Mouse (Mus musculus) 3134 (cell line): Measurements from ENCODE around the gene Nostrin.

Experiments used
- DNase-seq: peaks from one replicate; pipeline ENCODE4 v3.0.0-alpha.2; 2011; ENCODE audit warnings: low spot score; ENCODE audit not compliant: insufficient read length; ENCODE audit errors: extremely low read depth

Nostrin gene

DNA sequence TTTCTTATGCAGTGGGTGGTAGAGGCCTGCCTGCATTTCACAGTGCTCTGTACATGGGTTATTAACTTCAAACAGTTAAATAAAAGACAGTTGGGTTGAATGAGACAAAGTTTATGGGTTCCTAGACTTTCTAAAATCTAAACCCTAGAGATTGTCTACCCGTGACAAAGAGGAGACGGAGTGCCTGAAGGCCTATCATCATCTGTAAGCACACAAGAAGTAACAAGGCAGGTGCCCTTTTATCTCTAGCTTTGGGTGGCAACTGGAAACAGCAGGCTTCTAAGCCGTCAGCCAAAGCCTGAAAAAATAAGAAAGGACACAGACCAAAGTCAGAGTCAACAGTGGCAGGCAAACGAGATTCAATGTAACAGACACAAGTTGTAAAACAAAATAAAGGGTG, 53.6 kb downstream of the Nostrin start:
- DNase-seq = no peak

GRCm38 (mm10) chr2:69191059-69191458, 55.5 kb downstream of the Nostrin start:
- DNase-seq = no peak

DNA sequence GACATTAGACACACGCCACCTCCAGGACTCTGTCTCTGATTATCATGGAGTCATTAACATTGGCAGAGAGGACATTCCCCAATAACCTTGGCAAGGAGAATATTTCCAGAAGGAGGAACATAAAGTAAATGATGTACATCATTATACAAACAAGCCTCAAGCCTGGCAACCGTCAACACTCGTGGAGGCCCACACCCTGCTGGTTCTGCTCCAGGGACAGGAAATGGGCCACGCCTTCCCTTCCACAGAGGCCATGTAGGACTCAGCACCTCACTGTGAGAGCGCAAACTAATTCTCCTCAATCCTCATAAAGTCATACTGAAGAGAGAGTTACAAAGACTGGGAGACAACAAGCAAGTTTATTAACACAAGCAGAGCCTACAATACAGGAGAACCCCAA, 58.0 kb downstream of the Nostrin start:
- no peak for DNase-seq

DNA sequence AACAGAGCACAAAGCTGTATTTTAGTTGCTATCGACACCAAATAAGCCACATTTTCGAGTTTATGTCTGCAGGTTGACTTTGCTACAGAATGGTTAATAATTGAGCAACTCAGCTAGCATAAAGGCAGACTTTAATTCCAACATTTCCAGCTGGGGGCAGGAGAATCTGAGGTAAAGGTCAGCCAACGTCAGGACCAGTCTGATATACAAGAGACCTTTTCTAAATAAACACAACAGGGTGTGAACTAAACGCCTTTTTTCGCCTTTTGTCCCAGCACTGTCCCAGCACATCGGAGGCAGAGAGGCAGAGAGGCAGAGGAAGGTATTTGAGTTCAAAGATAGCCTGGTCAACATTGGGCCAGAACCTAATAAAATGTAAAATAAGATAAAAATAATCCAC, 69.6 kb downstream of the Nostrin start:
- no peak for DNase-seq

GRCm38 (mm10) chr2:69205791-69206351, 70.3 kb downstream of the Nostrin start, which contains the start of gene Spc25:
Spc25 (minus strand) TSS chr2:69206194.
- DNase-seq = peak; percentile 87

DNA sequence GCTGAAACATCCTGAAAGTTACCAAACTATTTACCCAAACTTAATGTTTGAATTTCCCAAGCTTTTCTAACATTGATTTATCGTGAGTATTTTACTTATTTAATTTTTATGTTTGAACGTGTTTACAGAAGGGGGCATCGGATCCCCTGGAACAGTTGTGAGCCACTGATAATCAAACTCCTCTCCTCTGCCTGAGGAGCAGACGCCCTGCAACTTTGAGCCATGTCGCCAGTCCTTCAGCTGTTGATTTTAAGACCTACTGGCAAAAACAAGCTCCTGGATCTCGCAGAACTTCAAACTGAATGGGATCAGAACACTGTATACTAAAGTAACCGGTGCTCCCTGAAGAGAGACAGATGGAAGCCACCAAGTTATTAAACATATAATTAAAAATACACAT, 70.9 kb downstream of the Nostrin start:
- no peak for DNase-seq

DNA sequence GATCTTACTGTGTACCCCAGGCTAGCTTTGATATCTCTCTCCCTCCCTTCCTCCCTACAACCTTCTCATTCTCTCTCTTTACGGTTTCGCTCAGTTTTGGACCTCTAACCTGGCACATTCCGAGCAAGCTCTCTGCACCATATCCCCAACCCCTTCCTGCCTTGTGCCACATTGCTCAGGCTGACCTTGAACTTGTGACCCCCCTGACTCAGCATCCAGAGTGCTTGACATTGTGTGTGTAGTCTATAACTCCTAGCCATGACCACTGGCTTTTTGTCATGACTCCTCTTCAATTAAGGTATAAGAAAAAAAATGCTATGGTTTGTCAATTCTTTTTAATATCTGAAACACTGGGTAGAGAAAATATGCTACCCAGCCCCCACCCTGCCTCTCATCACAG, 74.1 kb downstream of the Nostrin start:
- DNase-seq = no peak

DNA sequence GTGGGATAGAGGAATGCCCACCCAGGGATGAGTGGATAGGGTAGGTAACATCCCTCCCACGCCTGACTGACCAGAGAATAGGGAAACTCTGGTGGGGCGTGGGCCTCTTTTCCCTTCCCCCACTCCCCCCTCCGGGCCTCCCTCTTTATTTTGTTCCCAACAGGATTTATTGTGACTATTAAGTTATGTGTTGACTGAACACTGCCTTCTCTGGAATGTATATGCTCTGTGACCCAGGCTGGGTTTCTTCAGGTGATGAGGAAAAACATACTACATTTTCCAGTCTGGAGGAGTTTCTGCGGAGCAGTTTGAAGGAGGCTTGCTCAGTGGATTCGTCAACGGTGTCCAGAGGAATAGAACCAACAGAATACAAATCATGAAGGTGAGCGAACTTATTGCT, 75.2 kb downstream of the Nostrin start, which contains the start of gene G6pc2:
TSS of gene G6pc2 (plus strand) at position 301 of the 400 bp plus-strand sequence.
- no peak for DNase-seq

DNA sequence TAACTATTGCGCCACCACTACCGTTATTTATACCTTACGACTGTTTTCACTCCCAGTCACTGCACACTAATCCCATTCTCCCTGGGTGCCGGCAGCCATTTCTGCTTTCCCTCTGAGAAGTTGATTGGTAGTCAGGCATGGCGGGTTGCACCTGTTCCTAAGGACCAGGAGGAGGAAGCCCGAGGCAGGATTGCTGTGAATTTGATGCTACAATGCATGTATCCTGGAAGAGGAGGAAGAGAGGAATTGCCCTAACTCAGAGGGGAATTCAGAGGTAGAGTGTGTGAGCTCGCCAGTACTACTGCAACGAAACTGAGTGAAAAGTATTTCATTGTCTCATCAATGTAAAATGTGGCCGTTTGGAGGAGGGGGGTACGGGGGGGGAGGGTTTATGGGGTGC, 77.1 kb downstream of the Nostrin start:
- DNase-seq = no peak

- DNase-seq = no peak
These were observed 79.6 kb downstream of the Nostrin start for GRCm38 (mm10) chr2:69215242-69215641.

DNA sequence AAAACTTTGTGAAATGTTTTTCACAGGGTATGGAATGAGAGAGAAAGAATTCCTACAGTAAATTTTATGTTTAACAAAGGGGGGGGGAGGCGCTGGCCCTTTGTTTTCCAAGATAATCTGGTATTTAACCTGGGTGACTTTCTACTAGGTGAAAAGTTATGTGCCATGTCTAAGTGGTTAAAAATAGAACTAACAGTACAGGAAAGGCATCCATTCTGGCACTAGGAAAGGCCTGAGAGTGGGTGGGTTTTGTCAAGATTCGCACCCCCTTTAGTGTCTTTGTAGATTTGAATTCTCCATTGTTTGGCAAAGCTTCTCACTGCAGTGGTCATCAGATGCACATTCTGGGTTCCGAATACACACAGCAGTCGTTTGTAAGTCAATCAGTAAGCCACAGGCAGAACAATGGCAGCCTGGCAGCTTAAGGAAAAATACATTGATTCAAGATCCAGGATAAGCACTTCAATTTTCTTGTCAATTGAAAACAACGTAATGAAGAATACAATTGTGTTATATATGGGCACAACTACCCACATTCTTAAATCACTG, 86.3 kb downstream of the Nostrin start:
- no peak for DNase-seq

- DNase-seq = no peak
These were observed 87.2 kb downstream of the Nostrin start for GRCm38 (mm10) chr2:69222815-69223214.

DNA sequence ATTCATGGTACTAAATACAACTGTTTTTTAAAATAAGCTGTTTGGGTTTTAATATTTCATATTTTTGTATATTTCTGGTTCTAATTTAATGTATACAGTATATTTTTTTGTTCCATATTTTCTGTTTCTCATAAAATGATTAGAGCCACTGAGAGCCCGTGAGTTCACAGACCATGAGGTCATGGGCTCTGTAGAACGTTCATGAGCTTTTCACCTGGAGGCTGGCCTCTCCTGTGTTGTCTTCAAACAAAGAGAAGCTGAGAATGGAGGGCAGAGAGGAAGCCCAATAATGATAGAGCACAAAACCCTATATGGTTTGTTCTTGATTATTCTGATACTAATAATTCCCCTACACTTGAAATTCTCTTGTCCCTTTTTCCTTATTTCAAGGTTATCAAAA, 89.1 kb downstream of the Nostrin start:
- DNase-seq = no peak

- DNase-seq = no peak
These were observed 91.3 kb downstream of the Nostrin start for GRCm38 (mm10) chr2:69226876-69227275.

DNA sequence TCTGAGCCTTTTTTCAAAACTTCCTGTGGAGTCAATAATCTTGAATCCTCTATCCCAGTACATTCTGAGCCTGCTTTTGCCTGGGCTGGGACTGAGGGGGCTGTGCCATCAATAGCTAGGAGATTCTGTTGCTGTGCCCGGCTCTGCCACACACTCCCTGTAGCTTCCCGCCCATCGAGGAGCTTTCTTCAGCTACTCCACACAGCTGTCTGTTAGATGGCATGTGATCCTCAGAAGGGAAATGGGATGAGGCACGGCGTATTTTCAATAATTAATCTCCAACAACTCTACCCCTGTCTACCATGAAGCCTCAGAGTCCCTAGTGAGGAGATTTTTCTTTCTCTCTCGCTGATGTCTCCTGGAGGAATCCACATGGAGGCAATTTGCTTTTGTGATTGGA, 93.0 kb downstream of the Nostrin start:
- DNase-seq = no peak

GRCm38 (mm10) chr2:69230137-69230536, 94.5 kb downstream of the Nostrin start:
- DNase-seq = no peak

GRCm38 (mm10) chr2:69232101-69232500, 96.5 kb downstream of the Nostrin start:
- no peak for DNase-seq

GRCm38 (mm10) chr2:69234976-69235678, 99.5 kb downstream of the Nostrin start:
- DNase-seq = no peak
